Mouse (Mus musculus): ENCODE data around the gene Fthl17d. TPM values are rescaled to one million over a fixed set of nuclear protein-coding genes. Genes with fewer than 3 reads are reported as not detected.

Fthl17d gene
- not detected for polyA plus RNA-seq (2017; shearing (Covaris generic))

DNA sequence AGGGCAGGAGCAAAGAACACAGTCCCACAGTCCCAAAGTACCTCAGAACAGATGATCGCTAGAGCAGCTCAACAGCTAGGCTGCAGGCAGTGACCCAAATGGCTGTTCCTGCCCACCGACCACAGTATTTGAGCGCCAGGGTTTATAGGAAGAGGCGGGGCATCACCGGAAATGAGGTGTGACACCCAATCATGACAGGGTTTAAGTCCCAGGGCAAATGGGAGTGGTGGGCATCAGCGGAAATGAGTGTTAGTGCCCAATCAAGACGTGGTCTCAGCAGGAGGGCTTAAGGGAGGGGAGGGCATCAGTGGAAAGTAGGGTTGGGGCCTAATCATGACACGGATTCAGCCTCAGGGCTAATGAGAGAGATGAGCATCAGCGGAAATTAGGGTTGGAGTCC is at the start of gene Fthl17d:
Gene Fthl17d, minus strand, starts transcription at position 101 of the 400 bp plus-strand sequence.

DNA sequence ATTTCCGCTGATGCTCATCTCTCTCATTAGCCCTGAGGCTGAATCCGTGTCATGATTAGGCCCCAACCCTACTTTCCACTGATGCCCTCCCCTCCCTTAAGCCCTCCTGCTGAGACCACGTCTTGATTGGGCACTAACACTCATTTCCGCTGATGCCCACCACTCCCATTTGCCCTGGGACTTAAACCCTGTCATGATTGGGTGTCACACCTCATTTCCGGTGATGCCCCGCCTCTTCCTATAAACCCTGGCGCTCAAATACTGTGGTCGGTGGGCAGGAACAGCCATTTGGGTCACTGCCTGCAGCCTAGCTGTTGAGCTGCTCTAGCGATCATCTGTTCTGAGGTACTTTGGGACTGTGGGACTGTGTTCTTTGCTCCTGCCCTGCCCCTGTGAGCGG is 46.6 kb upstream of the Fthl17d start, which contains the start of gene Fthl17e:
Gene Fthl17e, plus strand, starts transcription at position 301 of the 400 bp plus-strand sequence.

DNA sequence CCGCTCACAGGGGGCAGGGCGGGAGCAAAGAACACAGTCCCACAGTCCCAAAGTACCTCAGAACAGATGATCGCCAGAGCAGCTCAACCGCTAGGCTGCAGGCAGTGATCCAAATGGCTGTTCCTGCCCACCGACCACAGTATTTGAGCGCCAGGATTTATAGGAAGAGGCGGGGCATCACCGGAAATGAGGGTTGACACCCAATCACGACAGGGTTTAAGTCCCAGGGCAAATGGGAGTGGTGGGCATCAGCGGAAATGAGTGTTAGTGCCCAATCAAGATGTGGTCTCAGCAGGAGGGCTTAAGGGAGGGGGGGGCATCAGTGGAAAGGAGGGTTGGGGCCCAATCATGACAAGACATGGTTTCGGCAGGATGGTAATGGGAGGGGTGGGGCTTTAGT is 10.1 kb downstream of the Fthl17d start, which contains the start of gene Fthl17c:
Gene Fthl17c, minus strand, starts transcription at position 101 of the 400 bp plus-strand sequence.

DNA sequence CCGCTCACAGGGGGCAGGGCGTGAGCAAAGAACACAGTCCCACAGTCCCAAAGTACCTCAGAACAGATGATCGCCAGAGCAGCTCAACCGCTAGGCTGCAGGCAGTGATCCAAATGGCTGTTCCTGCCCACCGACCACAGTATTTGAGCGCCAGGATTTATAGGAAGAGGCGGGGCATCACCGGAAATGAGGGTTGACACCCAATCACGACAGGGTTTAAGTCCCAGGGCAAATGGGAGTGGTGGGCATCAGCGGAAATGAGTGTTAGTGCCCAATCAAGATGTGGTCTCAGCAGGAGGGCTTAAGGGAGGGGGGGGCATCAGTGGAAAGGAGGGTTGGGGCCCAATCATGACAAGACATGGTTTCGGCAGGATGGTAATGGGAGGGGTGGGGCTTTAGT is 23.7 kb downstream of the Fthl17d start, which contains the start of gene Fthl17b:
Gene Fthl17b, minus strand, starts transcription at position 101 of the 400 bp plus-strand sequence.

Other genes with a start within 250 kb of the Fthl17d start
- not detected for gene Ssx9, start 238.3 kb downstream of the Fthl17d start, polyA plus RNA-seq (2017; shearing (Covaris generic))
- gene Ssxb5, start 183.1 kb downstream of the Fthl17d start, polyA plus RNA-seq (2017; shearing (Covaris generic)) = not detected
- gene Gm6592, start 142.8 kb downstream of the Fthl17d start, polyA plus RNA-seq (2017; shearing (Covaris generic)) = not detected
- gene Gm5751, start 112.5 kb downstream of the Fthl17d start, polyA plus RNA-seq (2017; shearing (Covaris generic)) = not detected
- 0.33 TPM for gene B630019K06Rik, start 94.4 kb downstream of the Fthl17d start, polyA plus RNA-seq (2017; shearing (Covaris generic))
- gene Fthl17b, start 23.8 kb downstream of the Fthl17d start, polyA plus RNA-seq (2017; shearing (Covaris generic)) = not detected
- not detected for gene Fthl17c, start 10.2 kb downstream of the Fthl17d start, polyA plus RNA-seq (2017; shearing (Covaris generic))
- gene Fthl17e, start 46.7 kb upstream of the Fthl17d start, polyA plus RNA-seq (2017; shearing (Covaris generic)) = not detected
- not detected for gene Fthl17f, start 76.3 kb upstream of the Fthl17d start, polyA plus RNA-seq (2017; shearing (Covaris generic))
- gene 4930402K13Rik, start 117.8 kb upstream of the Fthl17d start, polyA plus RNA-seq (2017; shearing (Covaris generic)) = not detected
- gene Lancl3, start 213.1 kb upstream of the Fthl17d start, polyA plus RNA-seq (2017; shearing (Covaris generic)) = 0.43 TPM

Data from inflammation-experienced regulatory T-cells, adult 16 weeks (primary cell).